Mouse (Mus musculus): ENCODE results near the gene Ctsw. TPM values are rescaled to one million over a fixed set of nuclear protein-coding genes. Genes with fewer than 3 reads are reported as not detected.

The Ctsw gene
- polyA plus RNA-seq, 1 experiment = not detected

DNA sequence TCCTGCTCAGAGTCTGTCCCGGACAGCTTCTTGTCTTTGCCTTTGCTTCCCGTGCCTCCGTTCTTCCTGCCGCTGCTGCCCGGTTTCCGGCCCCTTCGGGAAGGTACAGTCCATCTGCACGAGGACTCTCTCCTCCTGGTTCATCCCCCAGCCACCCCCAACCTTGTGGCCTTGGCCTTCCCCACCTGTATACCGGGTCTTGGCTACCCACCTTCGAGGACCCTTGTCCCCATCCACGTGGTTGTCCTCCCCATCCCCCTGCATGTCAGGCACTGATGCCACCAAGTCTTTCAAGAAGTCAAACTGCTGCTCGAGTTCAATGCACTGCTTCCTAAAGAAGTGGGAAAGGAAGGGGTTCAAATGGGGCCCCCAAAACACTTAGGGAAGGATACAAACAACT is 44.7 kb downstream of the Ctsw start:
- Histone ChIP-seq H3K27ac (ENCODE audit: control insufficient read depth, insufficient read depth, low read depth, low read length) (peak overlapping the region; percentile 55; the same call in 1 of the 2 replicates), H3K4me1 (ENCODE audit: control insufficient read depth, insufficient read depth, low read length) (peaks cover 24% of the 10 kb centered on the region), H3K36me3 (ENCODE audit: control insufficient read depth, insufficient read depth, low read length) (peaks cover 2% of the 10 kb centered on the region), H3K27me3 (ENCODE audit: control insufficient read depth, insufficient read depth, low read length) (no peaks in the 10 kb centered on the region), H3K4me3 (ENCODE audit: control insufficient read depth, low read depth, low read length) (peak overlapping the region; percentile 95)
- TF ChIP-seq CTCF (IDR thresholded peaks at IDR 0.05; ENCODE audit: control insufficient read depth, insufficient read depth, insufficient replicate concordance, low read depth, low read length) (no peak), POLR2A (IDR thresholded peaks at IDR 0.05; ENCODE audit: control insufficient read depth, low read depth, low read length) (no peak)

DNA sequence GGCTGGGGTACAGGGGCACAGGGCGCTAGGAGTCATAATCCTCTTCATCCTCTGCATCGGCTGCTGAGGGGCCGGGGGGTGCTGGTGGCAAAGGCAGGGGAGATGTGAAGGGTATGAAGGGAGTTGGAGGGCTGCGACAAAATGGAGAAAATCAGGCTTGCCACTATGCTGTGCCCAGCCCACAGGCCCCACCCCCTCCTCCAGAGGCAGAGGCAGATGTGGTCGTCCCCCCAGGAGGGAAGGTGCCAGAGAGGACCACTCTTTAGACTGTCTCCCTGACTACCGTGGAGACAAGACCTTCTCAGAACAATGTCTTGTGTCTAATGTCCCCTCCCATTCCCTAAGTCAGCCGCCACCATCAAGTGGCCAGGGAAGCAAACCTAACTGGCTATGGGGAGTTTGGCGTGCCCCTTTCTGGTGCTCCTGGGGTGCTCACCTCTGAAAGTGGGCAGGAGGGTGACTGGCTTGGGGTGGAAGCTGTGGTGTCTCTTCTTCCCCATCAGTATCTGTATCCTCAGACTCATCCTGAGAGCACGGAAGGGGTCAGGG is 45.3 kb downstream of the Ctsw start:
- peaks cover 24% of the 10 kb centered on the region for H3K4me1 ChIP-seq (ENCODE audit: control insufficient read depth, insufficient read depth, low read length)
- H3K36me3 ChIP-seq (ENCODE audit: control insufficient read depth, insufficient read depth, low read length) = peaks cover 2% of the 10 kb centered on the region
- no peak overlapping the region for H3K27ac ChIP-seq (ENCODE audit: control insufficient read depth, insufficient read depth, low read depth, low read length)
- peak overlapping the region; percentile 95 for H3K4me3 ChIP-seq (ENCODE audit: control insufficient read depth, low read depth, low read length)
- no peaks in the 10 kb centered on the region for H3K27me3 ChIP-seq (ENCODE audit: control insufficient read depth, insufficient read depth, low read length)
- TF ChIP-seq CTCF (IDR thresholded peaks at IDR 0.05; ENCODE audit: control insufficient read depth, insufficient read depth, insufficient replicate concordance, low read depth, low read length) = no peak
- no peak for TF ChIP-seq POLR2A (IDR thresholded peaks at IDR 0.05; ENCODE audit: control insufficient read depth, low read depth, low read length)

DNA sequence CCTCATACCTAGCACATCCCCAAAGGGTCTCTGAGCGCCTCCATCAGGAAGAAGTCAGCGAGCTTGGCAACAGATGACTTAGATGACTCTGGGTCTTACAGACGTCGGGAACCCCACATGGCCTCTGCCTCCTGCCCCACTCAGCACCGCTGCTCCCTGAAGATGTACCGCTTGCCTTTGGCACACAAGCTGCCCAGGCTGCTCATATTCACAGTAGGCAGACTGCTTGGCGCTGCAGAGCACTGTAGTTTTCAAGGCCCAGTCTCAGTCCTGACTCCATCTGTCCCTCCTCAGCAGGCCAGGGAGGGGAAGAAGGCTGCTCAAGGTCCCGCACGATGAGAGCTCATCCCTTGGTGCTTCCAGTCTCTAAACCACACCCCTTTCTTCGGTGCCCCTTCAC is 46.0 kb downstream of the Ctsw start:
- Histone ChIP-seq H3K27me3 (ENCODE audit: control insufficient read depth, insufficient read depth, low read length) (no peaks in the 10 kb centered on the region), H3K4me3 (ENCODE audit: control insufficient read depth, low read depth, low read length) (no peak overlapping the region), H3K4me1 (ENCODE audit: control insufficient read depth, insufficient read depth, low read length) (peaks cover 24% of the 10 kb centered on the region), H3K36me3 (ENCODE audit: control insufficient read depth, insufficient read depth, low read length) (peaks cover 2% of the 10 kb centered on the region), H3K27ac (ENCODE audit: control insufficient read depth, insufficient read depth, low read depth, low read length) (peak overlapping the region; percentile 21)
- TF ChIP-seq POLR2A (IDR thresholded peaks at IDR 0.05; ENCODE audit: control insufficient read depth, low read depth, low read length) (no peak), CTCF (IDR thresholded peaks at IDR 0.05; ENCODE audit: control insufficient read depth, insufficient read depth, insufficient replicate concordance, low read depth, low read length) (no peak)

DNA sequence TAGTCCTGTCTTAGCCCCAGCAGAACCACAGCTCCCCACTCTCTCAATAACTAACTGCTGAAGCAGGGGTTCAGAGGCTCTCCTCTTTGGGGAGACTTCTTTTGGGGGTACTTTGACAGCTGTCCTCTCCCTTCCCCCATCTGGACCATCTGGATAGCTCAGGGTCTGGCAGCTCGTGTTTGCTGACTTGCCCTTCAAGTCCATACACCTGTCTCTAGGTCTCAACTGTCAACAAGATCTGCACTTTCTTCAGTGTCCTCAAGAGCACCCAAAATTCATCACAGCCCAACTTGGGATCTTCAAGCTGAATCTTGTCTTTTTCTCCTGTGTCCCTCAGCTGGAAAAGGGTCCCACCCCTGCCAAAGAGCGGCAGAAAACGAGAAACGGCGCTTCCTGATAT is 46.5 kb downstream of the Ctsw start:
- H3K36me3 ChIP-seq (ENCODE audit: control insufficient read depth, insufficient read depth, low read length) = peaks cover 2% of the 10 kb centered on the region
- TF ChIP-seq CTCF (IDR thresholded peaks at IDR 0.05; ENCODE audit: control insufficient read depth, insufficient read depth, insufficient replicate concordance, low read depth, low read length) = no peak
- TF ChIP-seq POLR2A (IDR thresholded peaks at IDR 0.05; ENCODE audit: control insufficient read depth, low read depth, low read length) = no peak

DNA sequence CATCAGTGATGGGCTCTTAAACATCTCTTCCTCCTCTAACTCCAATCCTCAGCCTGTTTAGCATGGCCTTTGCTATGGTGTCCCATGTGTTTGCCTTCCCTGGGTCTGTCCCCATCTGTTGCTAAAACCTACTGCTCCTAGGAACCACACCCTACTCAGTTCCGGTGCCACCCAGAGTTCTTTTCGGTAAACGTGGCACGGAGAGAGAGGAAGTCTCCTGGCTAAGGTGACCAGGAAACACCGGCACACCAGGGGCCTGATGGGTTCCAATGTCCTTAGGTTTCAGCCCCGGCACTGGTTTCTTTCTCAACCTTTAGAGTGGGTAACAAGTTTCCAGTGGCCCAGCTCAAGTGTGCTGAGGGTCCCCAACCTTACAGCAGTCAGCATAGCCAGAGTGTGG is 47.7 kb downstream of the Ctsw start:
- no peak overlapping the region for H3K4me3 ChIP-seq (ENCODE audit: control insufficient read depth, low read depth, low read length)
- peaks cover 2% of the 10 kb centered on the region for H3K36me3 ChIP-seq (ENCODE audit: control insufficient read depth, insufficient read depth, low read length)
- H3K4me1 ChIP-seq (ENCODE audit: control insufficient read depth, insufficient read depth, low read length) = peaks cover 15% of the 10 kb centered on the region
- TF ChIP-seq CTCF (IDR thresholded peaks at IDR 0.05; ENCODE audit: control insufficient read depth, insufficient read depth, insufficient replicate concordance, low read depth, low read length) (no peak), POLR2A (IDR thresholded peaks at IDR 0.05; ENCODE audit: control insufficient read depth, low read depth, low read length) (no peak)
- H3K27me3 ChIP-seq (ENCODE audit: control insufficient read depth, insufficient read depth, low read length) = no peaks in the 10 kb centered on the region
- H3K27ac ChIP-seq (ENCODE audit: control insufficient read depth, insufficient read depth, low read depth, low read length) = no peak overlapping the region

More for the DNA sequence above, 46.5 kb downstream of the Ctsw start:
- Histone ChIP-seq H3K27me3 (ENCODE audit: control insufficient read depth, insufficient read depth, low read length) (no peaks in the 10 kb centered on the region), H3K4me1 (ENCODE audit: control insufficient read depth, insufficient read depth, low read length) (peaks cover 24% of the 10 kb centered on the region), H3K27ac (ENCODE audit: control insufficient read depth, insufficient read depth, low read depth, low read length) (peak overlapping the region; percentile 21), H3K4me3 (ENCODE audit: control insufficient read depth, low read depth, low read length) (no peak overlapping the region)

DNA sequence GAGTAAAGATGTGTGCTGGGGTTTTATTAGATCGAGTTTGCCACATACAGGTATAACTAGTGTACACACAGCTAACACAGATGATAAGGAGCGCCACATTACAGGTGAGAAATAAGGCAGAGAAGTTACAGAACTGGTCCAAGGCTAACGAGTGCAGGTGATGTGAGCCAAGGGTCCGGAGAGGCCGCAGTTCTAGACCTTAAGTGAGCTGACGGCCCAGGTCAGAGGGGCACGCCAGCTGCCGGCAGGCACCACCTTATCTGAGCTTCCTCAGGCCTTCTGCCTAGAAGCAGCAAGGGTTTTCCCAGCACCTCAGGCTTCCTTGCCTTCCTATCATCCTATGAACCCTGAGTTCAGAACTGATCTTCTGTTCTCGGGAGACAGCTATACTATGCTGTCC is 48.7 kb downstream of the Ctsw start:
- Histone ChIP-seq H3K4me3 (ENCODE audit: control insufficient read depth, low read depth, low read length) (no peak overlapping the region), H3K4me1 (ENCODE audit: control insufficient read depth, insufficient read depth, low read length) (peaks cover 18% of the 10 kb centered on the region), H3K36me3 (ENCODE audit: control insufficient read depth, insufficient read depth, low read length) (peaks cover 2% of the 10 kb centered on the region), H3K27me3 (ENCODE audit: control insufficient read depth, insufficient read depth, low read length) (no peaks in the 10 kb centered on the region), H3K27ac (ENCODE audit: control insufficient read depth, insufficient read depth, low read depth, low read length) (no peak overlapping the region)
- TF ChIP-seq CTCF (IDR thresholded peaks at IDR 0.05; ENCODE audit: control insufficient read depth, insufficient read depth, insufficient replicate concordance, low read depth, low read length) = no peak

DNA sequence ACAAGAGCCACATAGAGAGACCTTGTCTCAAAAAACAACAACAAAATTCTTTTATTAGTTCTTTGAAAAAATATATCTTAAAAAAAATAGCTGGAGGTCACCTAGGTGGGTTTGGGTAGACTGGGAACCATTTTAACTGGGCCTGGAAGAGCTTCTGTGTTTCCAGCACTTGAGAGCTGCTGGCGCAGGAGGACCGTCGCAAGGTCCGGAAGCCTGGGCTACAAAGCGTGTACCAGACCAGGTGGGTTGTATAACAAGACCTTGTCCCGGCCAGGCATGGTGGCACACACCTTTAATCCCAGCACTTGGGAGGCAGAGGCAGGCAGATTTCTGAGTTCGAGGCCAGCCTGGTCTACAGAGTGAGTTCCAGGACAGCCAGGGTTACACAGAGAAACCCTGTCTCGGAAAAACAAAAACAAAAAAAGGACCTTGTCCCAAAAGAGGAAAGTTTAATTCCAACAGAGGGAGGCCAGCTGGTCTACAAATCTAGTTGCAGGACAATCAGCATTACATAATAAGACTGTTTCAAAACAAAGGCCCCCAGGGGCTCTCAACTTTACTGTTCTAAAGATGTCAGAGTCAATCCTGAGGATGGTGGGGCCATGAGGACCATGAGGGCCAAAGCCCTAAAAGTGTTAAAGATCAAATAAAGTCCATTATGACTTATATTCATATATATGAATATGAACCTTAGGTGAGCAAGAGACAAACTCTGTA is 49.4 kb downstream of the Ctsw start:
- Histone ChIP-seq H3K4me3 (ENCODE audit: control insufficient read depth, low read depth, low read length) (no peak overlapping the region), H3K36me3 (ENCODE audit: control insufficient read depth, insufficient read depth, low read length) (peaks cover 2% of the 10 kb centered on the region), H3K27me3 (ENCODE audit: control insufficient read depth, insufficient read depth, low read length) (no peaks in the 10 kb centered on the region), H3K27ac (ENCODE audit: control insufficient read depth, insufficient read depth, low read depth, low read length) (no peak overlapping the region), H3K4me1 (ENCODE audit: control insufficient read depth, insufficient read depth, low read length) (peaks cover 16% of the 10 kb centered on the region)
- no peak for TF ChIP-seq CTCF (IDR thresholded peaks at IDR 0.05; ENCODE audit: control insufficient read depth, insufficient read depth, insufficient replicate concordance, low read depth, low read length)
- no peak for TF ChIP-seq POLR2A (IDR thresholded peaks at IDR 0.05; ENCODE audit: control insufficient read depth, low read depth, low read length)

Other genes starting within 250 kb of the Ctsw start
- 163 and 169 TPM in 2 replicates for gene Pacs1, start 195.4 kb downstream of the Ctsw start, polyA plus RNA-seq (2012; rRNA removed)
- 92.2 and 93.4 TPM in 2 replicates for gene Sf3b2, start 173.1 kb downstream of the Ctsw start, polyA plus RNA-seq (2012; rRNA removed)
- gene Gal3st3, start 170.2 kb downstream of the Ctsw start, polyA plus RNA-seq (2012; rRNA removed) = 2.2 and 2.4 TPM in 2 replicates
- gene Catsper1, start 132.8 kb downstream of the Ctsw start, polyA plus RNA-seq (2012; rRNA removed) = 219 and 262 TPM in 2 replicates
- gene Cst6, start 118.9 kb downstream of the Ctsw start, polyA plus RNA-seq (2012; rRNA removed) = 0.85 and 1.5 TPM in 2 replicates
- gene Eif1ad, start 101.8 kb downstream of the Ctsw start, polyA plus RNA-seq (2012; rRNA removed) = 24.5 and 26.9 TPM in 2 replicates
- gene Banf1, start 101.3 kb downstream of the Ctsw start, polyA plus RNA-seq (2012; rRNA removed) = 105 and 120 TPM in 2 replicates
- gene Sart1, start 79.8 kb downstream of the Ctsw start, polyA plus RNA-seq (2012; rRNA removed) = 27.4 and 32.8 TPM in 2 replicates
- gene Tsga10ip, start 66.0 kb downstream of the Ctsw start, polyA plus RNA-seq (2012; rRNA removed) = 353 and 423 TPM in 2 replicates
- gene Drap1, start 43.5 kb downstream of the Ctsw start, polyA plus RNA-seq (2012; rRNA removed) = 290 and 345 TPM in 2 replicates
- gene AI837181, start 43.4 kb downstream of the Ctsw start, polyA plus RNA-seq (2012; rRNA removed) = 82.3 and 88.1 TPM in 2 replicates
- 3.2 TPM in 2 replicates for gene Fosl1, start 21.0 kb downstream of the Ctsw start, polyA plus RNA-seq (2012; rRNA removed)
- 0.65 and 0.89 TPM in 2 replicates for gene Ccdc85b, start 10.6 kb downstream of the Ctsw start, polyA plus RNA-seq (2012; rRNA removed)
- 70.0 and 71.3 TPM in 2 replicates for gene Fibp, start 7.9 kb downstream of the Ctsw start, polyA plus RNA-seq (2012; rRNA removed)
- gene Efemp2, start 5.4 kb upstream of the Ctsw start, polyA plus RNA-seq (2012; rRNA removed) = 17.3 and 17.6 TPM in 2 replicates
- gene Mus81, start 19.9 kb upstream of the Ctsw start, polyA plus RNA-seq (2012; rRNA removed) = 55.3 and 69.7 TPM in 2 replicates
- gene Cfl1, start 21.9 kb upstream of the Ctsw start, polyA plus RNA-seq (2012; rRNA removed) = 225 and 243 TPM in 2 replicates
- 289 and 311 TPM in 2 replicates for gene 1700020D05Rik, start 35.3 kb upstream of the Ctsw start, polyA plus RNA-seq (2012; rRNA removed)
- gene Snx32, start 42.0 kb upstream of the Ctsw start, polyA plus RNA-seq (2012; rRNA removed) = 11.0 and 12.7 TPM in 2 replicates
- gene Ovol1, start 92.1 kb upstream of the Ctsw start, polyA plus RNA-seq (2012; rRNA removed) = 8.5 and 10.1 TPM in 2 replicates
- gene Ap5b1, start 99.5 kb upstream of the Ctsw start, polyA plus RNA-seq (2012; rRNA removed) = 15.4 and 16.7 TPM in 2 replicates
- gene Rnaseh2c, start 133.4 kb upstream of the Ctsw start, polyA plus RNA-seq (2012; rRNA removed) = 27.3 and 36.7 TPM in 2 replicates
- gene Kat5, start 141.7 kb upstream of the Ctsw start, polyA plus RNA-seq (2012; rRNA removed) = 108 and 120 TPM in 2 replicates
- 42.5 and 44.5 TPM in 2 replicates for gene Rela, start 169.0 kb upstream of the Ctsw start, polyA plus RNA-seq (2012; rRNA removed)
- gene Sipa1, start 195.2 kb upstream of the Ctsw start, polyA plus RNA-seq (2012; rRNA removed) = 5.5 and 9.4 TPM in 2 replicates
- 24.6 and 31.8 TPM in 2 replicates for gene Map3k11, start 220.2 kb upstream of the Ctsw start, polyA plus RNA-seq (2012; rRNA removed)
- gene Pcnx3, start 220.4 kb upstream of the Ctsw start, polyA plus RNA-seq (2012; rRNA removed) = 63.4 and 67.4 TPM in 2 replicates
- gene Kcnk7, start 235.9 kb upstream of the Ctsw start, polyA plus RNA-seq (2012; rRNA removed) = 10.2 and 10.8 TPM in 2 replicates

Measured in testis, adult 2 months (tissue).